Mouse (Mus musculus) limb, embryonic 11.5 days (tissue): Measurements from ENCODE around the gene Robo2. TPM values are rescaled to one million over a fixed set of nuclear protein-coding genes. Genes with fewer than 3 reads are reported as not detected.

ENCODE experiments used
- ATAC-seq: fragments of 200-750 bp; cut with Nextera tagmentation; 2 replicates; pipeline ENCODE4 v1.8.0; 2017; ENCODE audit warnings: low read depth; ENCODE audit not compliant: insufficient number of reproducible peaks, low FRiP score, low TSS enrichment
- DNase-seq: peaks from one replicate; pipeline ENCODE4 v3.0.0-alpha.2; 2015; ENCODE audit warnings: low spot score
- H3K27ac ChIP-seq: fragments of 300-500 bp; sonication (generic); replicated peaks from 2 replicates; pipeline ENCODE4 v1.5.1; 2014; ENCODE audit warnings: low read depth, mild to moderate bottlenecking, low read length
- H3K27me3 ChIP-seq: fragments of 300-500 bp; sonication (generic); 2 replicates; pipeline ENCODE4 v1.6.1; 2014; ENCODE audit warnings: mild to moderate bottlenecking, low read length, mixed read lengths; ENCODE audit not compliant: control insufficient read depth, insufficient read depth
- H3K36me3 ChIP-seq: fragments of 300-500 bp; sonication (generic); 2 replicates; pipeline ENCODE4 v1.6.1; 2014; ENCODE audit warnings: mild to moderate bottlenecking, low read length, moderate library complexity, mixed read lengths; ENCODE audit not compliant: control insufficient read depth, insufficient read depth
- H3K4me1 ChIP-seq: fragments of 300-500 bp; sonication (generic); 2 replicates; pipeline ENCODE4 v1.6.1; 2014; ENCODE audit warnings: low read length, mixed read lengths; ENCODE audit not compliant: control insufficient read depth, insufficient read depth
- H3K4me2 ChIP-seq: fragments of 300-500 bp; sonication (generic); 2 replicates; pipeline ENCODE4 v1.6.1; 2014; ENCODE audit warnings: low read depth, mild to moderate bottlenecking, moderate library complexity; ENCODE audit not compliant: severe bottlenecking
- H3K4me3 ChIP-seq: fragments of 300-500 bp; sonication (generic); 2 replicates; pipeline ENCODE4 v1.5.1; 2014; ENCODE audit warnings: low read depth, low read length
- H3K9ac ChIP-seq: fragments of 300-500 bp; sonication (generic); 2 replicates; pipeline ENCODE4 v1.6.1; 2014; ENCODE audit warnings: mild to moderate bottlenecking, low read length
- H3K9me3 ChIP-seq: fragments of 300-500 bp; sonication (generic); 2 replicates; pipeline ENCODE4 v1.6.1; 2016; ENCODE audit warnings: low read length; ENCODE audit not compliant: control insufficient read depth
- WGBS: fragments of 180-500 bp; shearing (Covaris S2); extraction: QIAGEN DNeasy Blood & Tissue Kit; methylation state at CpG from one replicate; pipeline ENCODE4 v1.1.7; 2014; 5-methylcytosine and 5-hydroxymethylcytosine counted together
- microRNA counts: library from miRNA; unstranded; fragments of <30 nt; microRNA quantifications from one replicate; lab custom pipeline; 2016
- microRNA-seq: library from miRNA; unstranded; fragments of <30 nt; microRNA quantifications from one replicate; pipeline ENCODE4, GENCODE M21; 2016
- polyA plus RNA-seq: library from polyadenylated mRNA; unstranded; fragments of >200 nt; fragmentation: Nextera tagmentation; extraction: Ambion mirVana; gene quantifications from 2 replicates; pipeline ENCODE4 v1.2.1, GENCODE M21; 2014

Robo2 gene
- polyA plus RNA-seq, 1 experiment from 2014 or later: 102 TPM

DNA sequence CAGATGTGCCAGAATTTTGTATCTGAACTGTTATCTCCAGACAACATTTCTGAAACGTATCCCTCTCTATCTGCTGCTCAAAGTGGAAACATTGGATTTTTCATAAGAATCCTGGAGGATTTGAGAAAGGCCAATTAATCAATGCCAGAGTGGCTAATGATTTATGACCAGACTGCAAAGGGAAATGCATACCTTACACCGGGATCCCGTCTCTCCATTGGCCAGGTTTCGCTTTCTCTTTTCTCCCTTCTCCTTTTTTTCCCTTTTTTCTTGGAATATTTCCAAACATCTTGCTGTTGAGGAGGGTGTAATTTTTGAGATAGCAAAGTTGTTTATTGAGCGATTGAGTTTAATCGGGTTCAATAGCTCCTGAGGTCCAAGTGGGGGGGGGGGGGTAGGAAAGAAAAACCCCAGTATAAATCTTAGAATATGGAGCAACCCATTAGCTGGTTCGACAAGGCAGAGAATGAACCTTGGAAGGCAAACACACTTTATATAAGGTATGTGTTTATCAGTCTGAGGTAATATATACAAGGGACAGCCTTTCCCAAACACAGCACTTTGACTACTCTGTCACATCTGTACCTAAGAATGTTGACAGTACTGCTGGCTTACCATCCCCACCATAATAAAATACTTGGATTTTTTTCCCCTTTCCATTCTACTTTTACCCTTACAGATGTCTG is 542.0 kb downstream of the Robo2 start:
- Histone ChIP-seq H3K27me3 (no peaks in the 10 kb centered on the region), H3K9me3 (no peaks in the 10 kb centered on the region), H3K4me3 (no peak overlapping the region), H3K36me3 (no peaks in the 10 kb centered on the region), H3K4me1 (no peaks in the 10 kb centered on the region), H3K27ac (no peak overlapping the region), H3K9ac (no peak overlapping the region), H3K4me2 (no peak overlapping the region)
- 68% methylated on average over 7 of the region's 7 CpGs for WGBS
- ATAC-seq (no peak), DNase-seq (no peak)

DNA sequence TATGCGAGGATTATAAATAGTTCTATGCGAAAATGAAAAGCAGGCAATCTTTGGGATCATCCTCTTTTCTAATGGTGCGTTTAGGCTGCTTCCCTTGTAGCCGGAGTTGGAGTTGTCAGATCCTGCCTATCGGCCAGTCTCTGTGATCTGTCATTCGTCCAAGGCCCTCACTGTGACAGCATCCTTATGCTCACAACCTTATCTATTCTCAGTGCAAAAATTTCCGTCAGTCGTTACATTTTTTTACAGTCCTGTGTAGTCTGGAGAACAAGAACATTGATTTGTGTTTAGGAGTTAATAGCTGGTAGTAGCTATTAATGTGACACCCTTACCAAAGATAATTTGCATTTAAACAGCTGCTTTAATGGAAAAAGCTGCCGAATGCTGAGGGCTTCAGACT is 547.0 kb downstream of the Robo2 start:
- Histone ChIP-seq H3K27ac (no peak overlapping the region), H3K4me2 (no peak overlapping the region), H3K27me3 (no peaks in the 10 kb centered on the region), H3K36me3 (no peaks in the 10 kb centered on the region), H3K9me3 (no peaks in the 10 kb centered on the region), H3K9ac (no peak overlapping the region), H3K4me3 (no peak overlapping the region), H3K4me1 (no peaks in the 10 kb centered on the region)
- ATAC-seq: no peak
- 42% methylated on average over 9 of the region's 9 CpGs for WGBS
- no peak for DNase-seq

DNA sequence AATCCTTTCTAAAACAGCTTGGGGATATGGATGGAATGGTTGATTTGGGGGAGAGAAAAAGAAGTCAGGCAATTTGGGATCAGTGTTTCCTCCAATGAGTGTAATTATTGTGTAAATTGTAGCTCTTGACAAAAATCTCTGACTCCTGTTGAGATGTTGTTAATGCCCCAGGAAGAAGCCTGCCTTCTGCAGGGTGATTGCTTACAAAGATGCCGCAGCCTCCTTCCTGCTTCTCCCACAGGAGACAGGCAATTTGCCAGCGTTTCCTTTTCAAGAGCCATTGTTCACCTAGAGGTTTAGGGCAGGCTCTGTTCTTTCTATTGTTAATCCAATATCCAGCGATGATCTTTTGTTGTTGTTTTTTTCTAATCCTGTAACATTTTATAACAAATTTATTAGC is 547.9 kb downstream of the Robo2 start:
- H3K27me3 ChIP-seq: no peaks in the 10 kb centered on the region
- 8% methylated on average over 3 of the region's 3 CpGs for WGBS

DNA sequence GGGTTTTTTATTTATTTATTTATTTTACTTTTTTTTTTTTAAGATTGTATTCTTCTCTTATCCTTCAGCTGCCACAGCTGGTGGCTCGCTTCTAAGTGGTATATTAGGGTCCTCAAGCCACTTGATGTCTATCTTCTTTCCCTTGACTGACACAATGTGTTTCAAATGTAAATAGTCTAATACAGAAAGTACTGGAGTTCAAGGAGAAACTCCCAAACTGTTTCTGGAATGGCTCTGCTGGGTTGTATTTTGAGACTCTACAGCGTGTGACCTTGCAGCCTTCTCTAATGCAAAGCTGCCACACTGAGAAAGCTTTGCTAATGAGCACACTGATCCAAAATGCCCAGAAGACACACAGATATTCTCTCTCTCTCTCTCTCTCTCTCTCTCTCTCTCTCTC is 552.9 kb downstream of the Robo2 start:
- Histone ChIP-seq H3K9ac (no peak overlapping the region), H3K4me1 (no peaks in the 10 kb centered on the region), H3K27ac (no peak overlapping the region), H3K4me3 (no peak overlapping the region), H3K9me3 (no peaks in the 10 kb centered on the region), H3K36me3 (no peaks in the 10 kb centered on the region), H3K4me2 (no peak overlapping the region), H3K27me3 (no peaks in the 10 kb centered on the region)
- DNase-seq (no peak), ATAC-seq (no peak)
- 72% methylated on average over 2 of the region's 2 CpGs for WGBS

More for the DNA sequence above, 547.9 kb downstream of the Robo2 start:
- Histone ChIP-seq H3K4me2 (no peak overlapping the region), H3K27ac (no peak overlapping the region), H3K4me1 (no peaks in the 10 kb centered on the region), H3K36me3 (no peaks in the 10 kb centered on the region), H3K9me3 (no peaks in the 10 kb centered on the region), H3K4me3 (no peak overlapping the region), H3K9ac (no peak overlapping the region)
- ATAC-seq (no peak), DNase-seq (no peak)

DNA sequence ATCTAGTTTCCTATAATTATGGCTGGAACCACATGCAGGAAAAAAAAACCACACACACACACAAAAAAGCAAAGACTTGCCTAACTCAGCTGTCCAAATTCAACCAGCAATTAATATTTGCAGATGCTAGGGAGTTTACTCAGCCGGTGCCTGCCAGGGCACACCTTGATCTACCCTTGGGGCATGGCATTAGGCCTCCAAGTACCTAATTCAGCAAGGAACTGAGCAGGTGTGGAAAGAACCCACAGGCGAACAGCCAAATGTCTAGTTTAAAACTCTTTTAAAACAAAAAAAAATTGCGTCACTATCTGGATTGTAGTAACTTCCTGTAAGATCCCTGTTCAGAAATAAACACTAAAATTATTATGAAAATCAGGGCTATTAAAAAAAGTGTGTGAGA is 555.8 kb downstream of the Robo2 start:
- H3K27me3 ChIP-seq: no peaks in the 10 kb centered on the region
- H3K27ac ChIP-seq: no peak overlapping the region
- ATAC-seq (no peak), DNase-seq (no peak)
- no peaks in the 10 kb centered on the region for H3K9me3 ChIP-seq
- H3K4me2 ChIP-seq: no peak overlapping the region
- no peak overlapping the region for H3K4me3 ChIP-seq
- no peaks in the 10 kb centered on the region for H3K36me3 ChIP-seq
- H3K9ac ChIP-seq: no peak overlapping the region
- H3K4me1 ChIP-seq: no peaks in the 10 kb centered on the region
- 82% methylated on average over 3 of the region's 3 CpGs for WGBS

MicroRNAs encoded within 50 kb of the gene (microRNA counts, 519-probe panel; counts per million panel counts)
- not detected for microRNA mmu-miR-691 (lab: Ali Mortazavi, UCI)

Small RNA genes within 50 kb of the gene (microRNA-seq; reads per million reads assigned to microRNA genes)
- gene Gm24272 (not detected), gene Mir691 (not detected)
